Mouse (Mus musculus): ENCODE data around the gene Cirbp. TPM values are rescaled to one million over a fixed set of nuclear protein-coding genes. Genes with fewer than 3 reads are reported as not detected.
A peak's percentile ranks its signal among the peaks of the same experiment; 100 is the strongest.

Cirbp gene
- total and polyA plus RNA-seq, 2 experiments from 2014 or later = 121 to 330 TPM

- DNase-seq (ENCODE audit: low spot score) = no peak
- Histone ChIP-seq H3K27me3 (ENCODE audit: control insufficient read depth, insufficient read depth, low read length) (peaks cover 22% of the 10 kb centered on the region; the same call in 1 of the 2 replicates), H3K9me3 (replicated peaks; ENCODE audit: control insufficient read depth, low read length) (no peaks in the 10 kb centered on the region), H3K4me2 (ENCODE audit: low read depth, low read length) (no peak overlapping the region), H3K36me3 (replicated peaks; ENCODE audit: control insufficient read depth, insufficient read depth, low read length) (peaks cover 20% of the 10 kb centered on the region), H3K4me3 (ENCODE audit: low read depth, low read length) (no peak overlapping the region), H3K9ac (replicated peaks; ENCODE audit: low read depth, low read length) (no peak overlapping the region), H3K27ac (ENCODE audit: low read depth) (no peak overlapping the region), H3K4me1 (ENCODE audit: control insufficient read depth, insufficient read depth) (peaks cover 22% of the 10 kb centered on the region)
- TF ChIP-seq EP300 (IDR thresholded peaks at IDR 0.05; ENCODE audit: low read depth) (no peak), CTCF (IDR thresholded peaks at IDR 0.05; ENCODE audit: low read depth) (no peak)
- no peak for ATAC-seq (ENCODE audit: insufficient read depth, low read depth)
- WGBS = 83% methylated on average over 10 of the region's 10 CpGs
Observed at GRCm38 (mm10) chr10:80135161-80135560, 30.6 kb upstream of the Cirbp start.

GRCm38 (mm10) chr10:80135641-80136040 is 30.1 kb upstream of the Cirbp start:
- ATAC-seq (ENCODE audit: insufficient read depth, low read depth) = no peak
- Histone ChIP-seq H3K4me3 (ENCODE audit: low read depth, low read length) (no peak overlapping the region), H3K9ac (replicated peaks; ENCODE audit: low read depth, low read length) (no peak overlapping the region), H3K4me2 (ENCODE audit: low read depth, low read length) (no peak overlapping the region), H3K9me3 (replicated peaks; ENCODE audit: control insufficient read depth, low read length) (no peaks in the 10 kb centered on the region), H3K36me3 (replicated peaks; ENCODE audit: control insufficient read depth, insufficient read depth, low read length) (peaks cover 15% of the 10 kb centered on the region), H3K27me3 (ENCODE audit: control insufficient read depth, insufficient read depth, low read length) (peaks cover 22% of the 10 kb centered on the region; the same call in 1 of the 2 replicates), H3K27ac (ENCODE audit: low read depth) (no peak overlapping the region), H3K4me1 (ENCODE audit: control insufficient read depth, insufficient read depth) (peaks cover 22% of the 10 kb centered on the region)
- TF ChIP-seq EP300 (IDR thresholded peaks at IDR 0.05; ENCODE audit: low read depth) (no peak), CTCF (IDR thresholded peaks at IDR 0.05; ENCODE audit: low read depth) (no peak)
- 89% methylated on average over 1 of the region's 1 CpGs for WGBS
- no peak for DNase-seq (ENCODE audit: low spot score)

- ATAC-seq (ENCODE audit: insufficient read depth, low read depth) = no peak
- H3K27ac ChIP-seq (ENCODE audit: low read depth) = no peak overlapping the region
- H3K9me3 ChIP-seq (replicated peaks; ENCODE audit: control insufficient read depth, low read length) = no peaks in the 10 kb centered on the region
- H3K4me3 ChIP-seq (ENCODE audit: low read depth, low read length) = peak overlapping the region; percentile 27; the same call in 1 of the 2 replicates
- no peak for DNase-seq (ENCODE audit: low spot score)
- 24% methylated on average over 42 of the region's 49 CpGs for WGBS
- H3K27me3 ChIP-seq (ENCODE audit: control insufficient read depth, insufficient read depth, low read length) = peaks cover 22% of the 10 kb centered on the region; the same call in 1 of the 2 replicates
- peak overlapping the region; percentile 99 for H3K4me2 ChIP-seq (ENCODE audit: low read depth, low read length)
- peaks cover 8% of the 10 kb centered on the region for H3K36me3 ChIP-seq (replicated peaks; ENCODE audit: control insufficient read depth, insufficient read depth, low read length)
- H3K9ac ChIP-seq (replicated peaks; ENCODE audit: low read depth, low read length) = no peak overlapping the region
- H3K4me1 ChIP-seq (ENCODE audit: control insufficient read depth, insufficient read depth) = peaks cover 22% of the 10 kb centered on the region
- TF ChIP-seq EP300 (IDR thresholded peaks at IDR 0.05; ENCODE audit: low read depth) = no peak
- no peak for TF ChIP-seq CTCF (IDR thresholded peaks at IDR 0.05; ENCODE audit: low read depth)
Observed at GRCm38 (mm10) chr10:80136179-80136951, 29.4 kb upstream of the Cirbp start.

- Histone ChIP-seq H3K4me3 (ENCODE audit: low read depth, low read length) (peak overlapping the region; percentile 27), H3K27me3 (ENCODE audit: control insufficient read depth, insufficient read depth, low read length) (peaks cover 22% of the 10 kb centered on the region; the same call in 1 of the 2 replicates), H3K36me3 (replicated peaks; ENCODE audit: control insufficient read depth, insufficient read depth, low read length) (peaks cover under 1% of the 10 kb centered on the region; the same call in 1 of the 2 replicates), H3K4me1 (ENCODE audit: control insufficient read depth, insufficient read depth) (peaks cover 22% of the 10 kb centered on the region), H3K9ac (replicated peaks; ENCODE audit: low read depth, low read length) (no peak overlapping the region), H3K9me3 (replicated peaks; ENCODE audit: control insufficient read depth, low read length) (no peaks in the 10 kb centered on the region), H3K4me2 (ENCODE audit: low read depth, low read length) (peak overlapping the region; percentile 99), H3K27ac (ENCODE audit: low read depth) (no peak overlapping the region)
- ATAC-seq (ENCODE audit: insufficient read depth, low read depth) (no peak), DNase-seq (ENCODE audit: low spot score) (no peak)
- 10% methylated on average over 29 of the region's 29 CpGs for WGBS
- TF ChIP-seq CTCF (IDR thresholded peaks at IDR 0.05; ENCODE audit: low read depth) = no peak
- TF ChIP-seq EP300 (IDR thresholded peaks at IDR 0.05; ENCODE audit: low read depth) = no peak
Observed at GRCm38 (mm10) chr10:80136952-80137625, 28.7 kb upstream of the Cirbp start.

GRCm38 (mm10) chr10:80137626-80138552 is 27.9 kb upstream of the Cirbp start:
- H3K27ac ChIP-seq (ENCODE audit: low read depth) = no peak overlapping the region
- 7% methylated on average over 32 of the region's 33 CpGs for WGBS

More at GRCm38 (mm10) chr10:80137626-80138552, 27.9 kb upstream of the Cirbp start:
- Histone ChIP-seq H3K4me1 (ENCODE audit: control insufficient read depth, insufficient read depth) (peaks cover 22% of the 10 kb centered on the region), H3K36me3 (replicated peaks; ENCODE audit: control insufficient read depth, insufficient read depth, low read length) (no peaks in the 10 kb centered on the region), H3K27me3 (ENCODE audit: control insufficient read depth, insufficient read depth, low read length) (peaks cover 22% of the 10 kb centered on the region; the same call in 1 of the 2 replicates), H3K9ac (replicated peaks; ENCODE audit: low read depth, low read length) (no peak overlapping the region; the same call in 1 of the 2 replicates), H3K4me3 (ENCODE audit: low read depth, low read length) (peak overlapping the region; percentile 67), H3K9me3 (replicated peaks; ENCODE audit: control insufficient read depth, low read length) (no peaks in the 10 kb centered on the region), H3K4me2 (ENCODE audit: low read depth, low read length) (peak overlapping the region; percentile 99)
- TF ChIP-seq EP300 (IDR thresholded peaks at IDR 0.05; ENCODE audit: low read depth) (no peak), CTCF (IDR thresholded peaks at IDR 0.05; ENCODE audit: low read depth) (no peak)
- ATAC-seq (ENCODE audit: insufficient read depth, low read depth) (no peak), DNase-seq (ENCODE audit: low spot score) (no peak)

Data from heart, postnatal 0 days (tissue).